Mouse (Mus musculus) ES-E14 (cell line): ENCODE measurements around the gene Zbtb20.

Experiments
- CHD2 ChIP-seq: IDR thresholded peaks from 2 replicates; pipeline ENCODE4 v1.6.1; 2014; ENCODE audit warnings: mild to moderate bottlenecking, low read depth, low read length, inconsistent platforms
- HCFC1 ChIP-seq: IDR thresholded peaks from 2 replicates; pipeline ENCODE4 v1.6.1; 2012; ENCODE audit warnings: low read length, inconsistent platforms, borderline replicate concordance; ENCODE audit not compliant: insufficient read depth
- MAFK ChIP-seq: IDR thresholded peaks from 2 replicates; pipeline ENCODE4 v1.6.1; 2014; ENCODE audit warnings: mild to moderate bottlenecking, low read depth, low read length, inconsistent platforms; ENCODE audit not compliant: insufficient read depth

- TF ChIP-seq MAFK (no peak), CHD2 (no peak), HCFC1 (no peak)
Measured at GRCm38 (mm10) chr16:43620359-43620758, 744.7 kb downstream of the Zbtb20 start.
